Mouse (Mus musculus) liver, embryonic 13.5 days (tissue): Measurements from ENCODE around the gene Cacnb4. TPM values are rescaled to one million over a fixed set of nuclear protein-coding genes. Genes with fewer than 3 reads are reported as not detected.

ENCODE experiments used
- polyA plus RNA-seq: library from polyadenylated mRNA; unstranded; fragments of >200 nt; fragmentation: Nextera tagmentation; extraction: Ambion mirVana; gene quantifications from 2 replicates; pipeline ENCODE4 v1.2.1, GENCODE M21; 2015

Gene Cacnb4
- polyA plus RNA-seq, 1 experiment from 2014 or later: 0.50 TPM

Other genes with a start within 250 kb of the Cacnb4 start
- gene Stam2, start 65.5 kb upstream of the Cacnb4 start, polyA plus RNA-seq: 9.8 and 14.0 TPM in 2 replicates
- 0.37 and 0.46 TPM in 2 replicates for gene Fmnl2, start 181.0 kb upstream of the Cacnb4 start, polyA plus RNA-seq